Mouse (Mus musculus) thymus, adult 2 months (tissue): ENCODE data around the gene Dll1.

Experiments used
- CTCF ChIP-seq: fragments of 200-500 bp; IDR thresholded peaks from 2 replicates; pipeline ENCODE4 v1.5.1; 2012; ENCODE audit warnings: mild to moderate bottlenecking, control low read depth, low read length, moderate library complexity, borderline replicate concordance; ENCODE audit not compliant: control insufficient read depth, poor library complexity, insufficient read depth; ENCODE audit errors: extremely low read depth
- POLR2A ChIP-seq: fragments of 200-500 bp; IDR thresholded peaks from 2 replicates; pipeline ENCODE4 v1.6.1; 2012; ENCODE audit warnings: mild to moderate bottlenecking, low read length, control low read depth, moderate library complexity; ENCODE audit not compliant: control insufficient read depth, poor library complexity, insufficient read depth; ENCODE audit errors: extremely low read depth

GRCm38 (mm10) chr17:15420021-15420603, 43.4 kb upstream of the Dll1 start:
- TF ChIP-seq CTCF (no peak), POLR2A (no peak)
